Mouse (Mus musculus): ENCODE results near the gene Zc3h12c.
"Not testable (repeated sequence)": the region's sequence is repeated elsewhere in the genome, so short reads cannot be mapped to it uniquely, and the experiment has no call there.

Zc3h12c gene

DNA sequence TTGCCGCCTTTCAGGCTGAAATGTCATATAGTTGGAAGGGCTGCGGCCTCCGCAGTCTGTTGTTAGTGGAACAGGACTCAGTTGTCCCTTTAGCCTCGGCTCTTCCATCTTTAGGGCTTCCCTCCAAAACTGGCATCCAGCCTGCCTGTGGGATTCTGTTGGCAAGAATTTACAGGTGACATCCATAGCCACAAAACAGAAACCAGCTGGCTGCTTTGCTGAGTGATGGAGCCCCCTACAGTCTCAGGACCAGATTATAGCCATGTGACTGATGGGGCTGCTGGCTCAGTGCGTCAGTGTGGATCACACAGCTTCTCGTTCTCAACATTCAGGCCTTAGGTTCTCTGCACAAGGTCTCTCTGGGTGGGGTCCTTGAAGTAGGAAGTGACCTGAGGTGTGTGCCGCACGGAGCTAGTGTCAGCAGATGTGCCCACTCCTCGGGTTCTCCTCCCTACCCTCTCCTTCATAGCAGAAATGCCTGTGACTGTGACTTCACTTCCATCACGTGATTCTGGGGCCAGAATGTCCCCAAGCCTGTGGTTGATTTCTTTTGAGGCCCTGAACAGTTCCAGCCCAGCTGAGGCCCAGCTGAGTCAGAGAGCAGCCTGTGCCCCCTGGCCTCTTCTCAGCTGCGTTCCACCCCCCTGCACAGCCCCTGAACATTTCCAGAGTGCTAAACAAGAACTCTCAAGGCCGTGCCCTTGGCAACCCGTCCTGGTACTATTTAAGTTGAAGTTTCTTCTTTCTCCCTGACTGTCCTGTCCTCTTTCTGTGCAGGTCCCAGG is 66.1 kb downstream of the Zc3h12c start:
- DNase-seq (ENCODE audit: low spot score in 2 of 2) = no peak

DNA sequence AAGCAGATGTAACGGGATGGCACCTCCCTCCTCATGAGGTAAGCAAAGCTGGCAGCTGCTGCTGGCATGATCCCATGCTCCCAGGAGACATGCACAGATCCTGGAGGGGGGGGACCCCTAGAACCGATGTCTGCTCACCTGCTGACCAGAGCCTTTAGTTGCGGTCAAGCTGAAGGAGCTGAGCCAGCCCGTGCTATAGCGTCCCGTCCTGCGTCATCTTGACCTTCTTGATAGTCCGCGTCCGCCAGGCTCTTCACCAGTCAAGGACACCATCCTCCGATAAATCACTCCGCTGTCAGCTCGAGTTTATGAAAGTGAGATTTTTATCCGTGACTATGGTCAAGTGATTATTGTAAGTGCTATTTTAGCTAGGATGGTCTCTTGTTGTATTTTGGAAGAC is 67.9 kb downstream of the Zc3h12c start:
- no peak for DNase-seq (ENCODE audit: low spot score in 2 of 2)

DNA sequence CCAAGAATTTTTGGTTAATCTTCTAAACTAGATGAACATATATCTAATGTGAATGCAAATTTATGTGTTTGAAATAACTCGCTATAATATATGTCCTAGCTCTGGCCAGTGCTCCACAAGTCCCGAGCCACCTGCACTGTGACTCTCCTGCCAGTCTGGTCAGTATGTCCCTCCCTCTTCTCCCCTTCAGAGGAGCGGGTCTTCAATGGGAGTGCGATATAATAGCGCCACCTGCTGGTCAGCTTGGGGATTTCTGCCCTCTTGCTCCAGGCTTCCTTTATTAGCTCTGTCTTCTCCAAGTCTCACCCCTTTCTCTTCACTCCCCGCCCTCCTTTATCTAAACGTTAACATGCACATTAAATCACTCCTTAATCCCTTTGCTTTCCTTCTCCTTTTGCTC is 69.8 kb downstream of the Zc3h12c start:
- DNase-seq (ENCODE audit: low spot score in 2 of 2) = peak; percentile 66 to 75

DNA sequence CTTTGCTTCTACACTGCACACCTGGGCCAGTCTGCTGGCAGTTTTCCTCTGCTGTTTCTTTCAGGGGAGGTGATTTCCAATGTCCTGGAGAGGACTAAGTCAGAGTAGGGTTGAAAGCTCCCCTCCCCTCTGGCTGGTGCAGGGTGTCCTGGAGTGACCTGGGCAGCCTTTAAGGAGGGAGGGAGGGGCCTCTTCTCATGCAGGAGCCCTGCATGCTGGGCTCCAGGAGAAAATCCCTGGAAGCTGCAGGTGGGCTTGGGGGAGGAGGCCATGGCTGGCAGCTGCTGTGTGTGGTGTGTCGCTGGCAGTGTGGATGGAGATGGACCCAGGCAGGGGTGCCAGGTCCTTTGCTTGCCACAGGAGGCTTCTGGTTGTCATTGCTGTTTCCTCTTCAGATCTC is 71.0 kb downstream of the Zc3h12c start:
- no peak for DNase-seq (ENCODE audit: low spot score in 2 of 2)

DNA sequence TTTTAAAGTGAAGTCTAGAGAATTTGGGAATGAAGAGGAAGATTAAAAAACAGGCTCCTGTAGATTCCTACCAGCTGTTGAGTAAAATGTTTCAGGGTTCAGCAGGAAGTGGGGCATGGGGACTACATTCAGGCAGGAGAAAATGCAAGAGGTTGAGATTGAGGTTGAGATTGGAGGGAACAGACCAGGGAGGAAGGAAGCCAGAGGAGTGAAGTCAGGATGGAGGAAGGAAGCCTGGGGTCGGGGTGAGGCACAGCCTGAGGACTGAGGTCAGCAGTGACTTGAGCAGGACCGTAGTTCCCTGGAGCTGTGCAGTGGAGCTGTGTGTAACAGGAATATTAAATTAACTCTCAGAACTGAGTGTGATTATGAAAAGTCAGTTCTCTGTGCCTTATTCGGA is 72.7 kb downstream of the Zc3h12c start:
- DNase-seq (ENCODE audit: low spot score in 2 of 2) = no peak

DNA sequence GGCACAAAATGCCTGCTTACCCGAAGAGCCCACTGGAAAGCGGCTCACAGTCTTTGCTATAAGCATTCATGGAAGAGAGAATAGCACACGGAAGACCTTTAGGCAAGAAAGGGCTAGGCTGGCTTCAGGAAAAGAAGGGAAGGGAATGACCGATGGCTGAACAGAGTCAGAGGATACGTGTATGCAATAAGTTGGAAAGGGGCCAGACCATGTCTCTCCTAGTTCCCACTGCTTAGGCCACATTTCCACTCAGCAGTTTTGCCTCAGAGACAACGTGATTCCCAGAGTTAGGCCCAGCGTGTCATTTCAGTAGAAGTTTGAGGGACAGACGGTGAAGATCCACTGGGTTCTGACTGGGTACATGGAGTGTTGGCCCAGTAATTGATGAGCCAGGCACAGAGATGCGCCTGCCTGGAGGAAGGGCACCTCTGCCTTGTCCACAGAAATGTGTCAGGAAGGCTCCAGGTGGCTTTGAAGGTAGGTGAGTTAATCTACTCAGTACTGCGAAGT is 73.8 kb downstream of the Zc3h12c start:
- no peak for DNase-seq (ENCODE audit: low spot score in 2 of 2)

DNA sequence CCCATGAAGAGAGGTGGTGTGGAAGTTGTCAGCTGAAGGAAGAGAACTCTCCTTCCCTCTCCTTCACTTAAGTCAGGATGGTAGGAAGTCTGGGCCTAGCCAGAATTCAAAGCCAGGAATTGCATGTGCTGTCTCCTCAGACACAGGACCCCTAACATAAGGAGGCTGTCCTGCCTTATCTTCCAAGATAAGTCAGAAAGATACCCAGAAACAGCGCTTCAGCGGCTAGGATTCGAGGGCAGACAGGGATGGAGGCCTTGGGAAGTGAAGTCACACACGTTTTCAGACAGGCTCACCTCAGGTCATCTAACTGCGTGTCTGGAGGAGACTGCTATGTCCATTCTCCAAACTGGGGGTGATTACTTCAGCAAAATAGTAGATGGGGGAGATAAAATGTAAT is 74.4 kb downstream of the Zc3h12c start:
- DNase-seq (ENCODE audit: low spot score in 2 of 2) = no peak

DNA sequence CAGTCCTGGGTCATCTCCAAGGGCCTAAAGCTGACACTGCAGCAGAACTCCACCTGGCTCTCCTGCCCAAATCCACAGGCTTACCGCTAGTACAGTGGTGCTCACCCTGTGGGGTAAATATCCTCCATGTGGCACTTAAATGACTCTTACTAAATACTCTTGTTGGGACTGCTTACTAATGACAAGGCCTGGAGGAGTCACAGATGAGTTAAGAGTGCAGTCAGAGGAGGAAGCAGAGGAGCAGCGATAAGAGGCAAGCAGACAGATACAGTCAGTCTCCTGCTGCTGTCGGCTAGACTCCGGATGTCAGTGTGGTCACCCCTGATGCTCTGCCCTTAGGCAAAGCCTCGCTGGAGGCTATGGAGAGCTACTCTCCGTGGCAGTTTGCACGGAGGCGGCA is 75.3 kb downstream of the Zc3h12c start:
- no peak for DNase-seq (ENCODE audit: low spot score in 2 of 2)

DNA sequence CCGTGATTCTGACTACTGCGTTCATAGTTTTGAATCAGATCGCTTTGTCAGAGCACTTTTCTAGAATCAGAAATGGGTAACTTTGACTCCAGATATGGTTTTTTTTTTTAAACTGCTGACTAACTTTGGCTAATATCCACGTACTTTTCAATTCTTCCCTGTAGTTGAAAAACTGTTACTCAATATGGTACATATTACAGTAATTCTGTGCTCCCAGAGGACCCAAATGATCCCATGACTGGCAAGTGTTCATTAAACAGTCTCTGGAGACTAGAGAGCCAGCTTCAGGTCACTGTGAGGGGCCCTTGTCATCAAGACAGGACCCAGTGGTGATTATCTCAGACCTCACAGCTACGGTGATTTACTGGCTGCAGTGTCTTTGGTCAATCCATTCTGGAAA is 76.1 kb downstream of the Zc3h12c start:
- DNase-seq (ENCODE audit: low spot score in 2 of 2) = no peak

DNA sequence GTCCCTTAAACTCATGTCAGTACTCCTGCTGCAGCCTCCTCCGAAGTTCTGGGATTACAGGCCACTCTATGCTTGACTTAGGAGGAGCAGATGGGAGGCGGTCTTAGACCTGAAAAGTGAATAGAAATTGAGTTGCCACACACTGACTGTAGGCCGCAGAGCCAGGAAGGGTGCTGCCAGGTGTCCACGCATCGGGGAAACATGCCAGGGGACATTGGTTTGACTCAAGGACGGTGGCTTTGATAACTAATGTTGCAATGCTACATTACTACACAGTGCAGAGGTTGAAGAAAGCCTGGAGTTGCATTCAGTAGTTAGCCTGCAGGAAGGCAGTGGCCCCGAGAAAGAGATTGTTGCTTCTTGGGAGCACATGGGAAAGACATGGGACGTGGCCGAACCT is 76.6 kb downstream of the Zc3h12c start:
- DNase-seq (ENCODE audit: low spot score in 2 of 2) = no peak

DNA sequence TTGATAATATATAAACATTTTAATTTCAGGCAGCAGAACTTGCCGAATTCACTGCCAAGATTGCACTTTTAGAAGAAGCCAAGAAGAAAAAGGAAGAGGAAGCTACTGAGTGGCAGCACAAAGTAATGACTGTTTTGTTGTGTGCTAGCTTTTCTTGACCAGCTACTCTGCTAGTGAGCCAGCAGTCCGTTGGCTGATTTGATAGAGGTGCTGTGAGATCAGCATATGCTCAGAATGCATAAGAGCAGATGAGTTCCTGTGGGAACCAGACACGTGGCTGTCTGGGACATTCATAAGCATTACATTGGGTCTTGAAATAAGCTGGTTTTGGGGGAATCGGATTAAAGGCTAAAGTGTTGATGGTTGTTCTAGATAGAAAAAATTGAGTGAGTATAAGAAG is 86.0 kb downstream of the Zc3h12c start:
- no peak for DNase-seq (ENCODE audit: low spot score in 2 of 2)

DNA sequence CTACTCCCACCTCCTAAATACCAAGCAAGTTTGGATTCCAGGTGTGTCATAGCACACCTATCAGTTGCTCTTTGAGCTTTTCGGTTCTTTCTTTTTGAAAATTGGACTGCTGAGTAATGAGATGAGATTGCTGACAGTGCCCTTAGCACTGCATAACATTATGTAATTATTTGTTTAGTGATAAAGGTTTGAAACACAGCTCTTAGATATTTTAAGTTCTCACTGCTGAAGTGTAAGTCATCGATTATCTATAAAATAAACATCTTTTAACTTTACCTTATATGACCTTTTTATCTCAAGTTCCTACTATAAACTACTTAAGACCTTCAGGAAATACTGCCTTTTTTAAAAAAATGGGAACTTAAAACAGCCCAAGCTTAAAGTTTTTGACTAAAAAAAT is 86.4 kb downstream of the Zc3h12c start:
- DNase-seq (ENCODE audit: low spot score in 2 of 2) = no peak

DNA sequence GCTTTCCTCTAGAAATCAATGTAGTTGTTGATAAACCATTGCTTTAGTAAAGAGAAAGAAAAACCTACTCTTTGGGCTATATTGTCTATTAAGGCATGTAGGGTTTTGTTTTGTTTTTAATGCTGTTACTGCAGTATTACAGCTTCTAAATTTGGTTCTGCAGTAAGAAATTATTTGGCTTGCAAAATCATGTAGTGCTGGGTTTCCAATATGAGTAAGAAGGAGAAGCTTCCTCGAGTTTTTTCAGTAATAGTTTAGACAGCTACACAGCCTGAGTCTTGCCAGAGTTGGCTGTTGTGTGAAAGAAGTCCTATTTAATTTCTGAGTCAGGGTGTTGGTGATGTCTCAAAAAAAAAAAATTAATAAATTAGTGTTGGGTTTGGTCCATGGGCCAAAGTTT is 90.7 kb downstream of the Zc3h12c start:
- no peak for DNase-seq (ENCODE audit: low spot score in 2 of 2)

DNA sequence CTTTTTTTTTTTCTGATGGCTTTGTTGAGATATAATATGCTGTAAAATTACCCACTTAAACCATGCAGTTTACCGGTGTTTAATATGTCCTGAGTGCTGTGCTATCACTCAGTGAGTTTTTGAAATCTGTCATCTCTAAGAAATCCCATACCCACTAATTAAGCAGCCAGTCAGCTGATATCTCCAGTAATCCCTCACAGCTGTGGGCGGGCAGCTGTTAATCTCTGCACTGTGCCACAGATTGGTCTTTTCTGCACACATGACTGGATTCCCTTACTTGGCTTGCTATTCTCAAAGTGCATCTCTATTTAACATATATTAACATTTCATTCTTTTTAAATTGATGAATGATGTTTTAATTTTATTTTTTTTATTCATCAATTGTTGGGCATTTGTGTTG is 92.3 kb downstream of the Zc3h12c start:
- no peak for DNase-seq (ENCODE audit: low spot score in 2 of 2)

DNA sequence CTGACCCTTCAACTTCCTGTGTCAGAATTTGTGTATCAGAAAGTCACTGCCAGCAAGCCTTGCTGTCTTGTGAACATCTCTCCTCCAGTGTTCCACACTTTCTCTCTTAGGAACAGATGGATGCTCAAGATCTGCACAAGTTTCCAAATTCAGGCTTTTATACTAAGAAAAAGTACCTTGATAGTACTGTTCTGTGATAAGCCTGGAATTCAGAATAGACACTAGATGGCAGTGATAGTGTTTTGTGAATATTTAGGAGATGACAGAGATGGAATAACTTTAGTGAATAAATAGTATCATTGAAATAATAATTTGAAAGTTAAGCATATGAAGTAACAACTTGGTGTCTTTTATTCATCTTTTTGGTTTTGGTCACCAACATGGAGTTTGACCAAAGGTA is 96.2 kb downstream of the Zc3h12c start:
- no peak for DNase-seq (ENCODE audit: low spot score in 2 of 2)

DNA sequence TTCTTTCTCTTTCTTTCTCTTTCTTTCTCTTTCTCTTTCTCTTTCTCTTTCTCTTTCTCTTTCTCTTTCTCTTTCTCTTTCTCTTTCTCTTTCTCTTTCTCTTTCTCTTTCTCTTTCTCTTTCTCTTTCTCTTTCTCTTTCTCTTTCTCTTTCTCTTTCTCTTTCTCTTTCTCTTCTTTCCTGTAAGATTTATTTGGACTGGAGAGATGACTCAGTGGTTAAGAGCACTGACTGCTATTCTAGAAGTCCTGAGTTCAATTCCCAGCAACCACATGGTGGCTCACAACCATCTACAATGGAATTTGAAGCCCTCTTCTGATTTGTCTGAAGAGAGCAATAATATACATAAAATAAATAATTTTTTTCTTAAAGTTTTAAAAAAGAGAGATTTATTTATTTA is 97.0 kb downstream of the Zc3h12c start:
- DNase-seq (ENCODE audit: low spot score in 2 of 2) = not testable (repeated sequence)

DNA sequence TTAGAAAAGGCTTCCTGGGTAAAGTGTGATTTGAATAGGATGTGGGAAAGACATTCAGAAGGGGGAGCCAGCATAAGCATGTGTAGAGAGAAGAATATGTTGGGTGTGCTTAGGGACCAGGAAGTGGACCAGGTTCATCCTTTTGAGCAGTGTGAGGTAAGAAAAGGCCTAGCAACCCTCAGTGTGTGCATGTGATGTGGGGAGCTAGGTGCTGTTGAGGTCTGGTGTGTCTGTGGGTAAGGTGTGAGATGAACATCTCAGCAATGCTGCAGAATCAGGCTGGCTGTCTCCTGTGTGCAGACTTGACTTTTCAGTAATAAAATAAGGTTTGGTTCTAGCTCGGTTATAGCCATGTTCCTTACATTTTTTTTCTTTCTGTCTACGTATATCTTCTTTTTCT is 98.3 kb downstream of the Zc3h12c start:
- DNase-seq (ENCODE audit: low spot score in 2 of 2) = peak; percentile 55 to 69
